Mouse (Mus musculus): ENCODE results near the gene Gpr143. TPM values are rescaled to one million over a fixed set of nuclear protein-coding genes. Genes with fewer than 3 reads are reported as not detected.

Gene Gpr143
- polyA plus RNA-seq (2014; fragmentation: Nextera tagmentation; extraction: Ambion mirVana): 0.21 TPM in 1 of 2 replicates, not detected in the other

DNA sequence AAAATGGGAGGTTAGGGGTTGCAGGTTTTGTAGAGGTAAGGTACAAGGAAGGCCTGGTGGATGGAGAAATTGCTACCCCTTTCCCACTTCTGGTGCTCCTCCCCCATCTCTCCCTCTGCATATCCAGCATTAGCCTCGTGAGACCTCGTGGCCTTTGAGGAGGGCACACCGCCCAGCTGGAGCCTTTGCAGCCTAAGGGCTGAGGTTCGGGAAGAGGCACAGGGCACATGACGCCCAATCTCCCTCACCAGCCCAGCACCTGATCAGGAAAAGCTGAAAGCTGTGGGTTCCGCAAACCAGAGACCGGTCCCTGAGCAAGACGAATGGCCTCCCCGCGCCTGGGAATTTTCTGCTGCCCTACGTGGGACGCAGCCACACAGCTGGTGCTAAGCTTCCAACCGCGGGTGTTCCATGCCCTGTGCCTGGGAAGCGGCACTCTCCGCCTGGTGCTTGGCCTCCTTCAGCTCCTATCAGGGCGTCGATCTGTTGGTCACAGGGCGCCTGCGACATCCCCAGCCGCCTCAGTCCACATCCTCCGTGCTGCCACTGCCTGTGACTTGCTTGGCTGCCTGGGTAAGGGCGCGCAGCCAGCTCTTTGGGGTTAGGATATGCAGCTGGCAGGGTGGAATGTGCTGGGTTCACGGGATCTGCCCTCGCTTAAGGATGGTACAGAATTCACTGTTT lies at the start of gene Gpr143:
Gene Gpr143, plus strand, starts transcription at position 202 of the 684 bp plus-strand sequence.
- Histone ChIP-seq H3K4me3 (ENCODE audit: low read depth, low read length) (peak within 1 kb of the TSS; percentile 21), H3K4me1 (ENCODE audit: control insufficient read depth, insufficient read depth, low read length) (0 out of 2 replicates have a peak, but pooled peaks cover 3% of the 10 kb centered on the region), H3K4me2 (ENCODE audit: low read depth, low read length) (peak within 1 kb of the TSS; percentile 41), H3K9ac (replicated peaks; ENCODE audit: low read depth, low read length) (0 out of 2 replicates have a peak within 1 kb of the TSS, but pooled peaks have one; percentile 21), H3K9me3 (ENCODE audit: control insufficient read depth, low read length) (no peaks in the 10 kb centered on the region), H3K27me3 (ENCODE audit: control insufficient read depth, insufficient read depth, low read length) (no peaks in the 10 kb centered on the region; the same call in 1 of the 2 replicates), H3K27ac (ENCODE audit: low read depth, low read length) (no peak within 1 kb of the TSS), H3K36me3 (ENCODE audit: control insufficient read depth, insufficient read depth, low read length) (no peaks in the 10 kb centered on the region)
- peak; percentile 54; the same call in 1 of the 2 replicates for ATAC-seq (ENCODE audit: low read depth)
- WGBS: 28% methylated on average over 26 of the region's 26 CpGs

DNA sequence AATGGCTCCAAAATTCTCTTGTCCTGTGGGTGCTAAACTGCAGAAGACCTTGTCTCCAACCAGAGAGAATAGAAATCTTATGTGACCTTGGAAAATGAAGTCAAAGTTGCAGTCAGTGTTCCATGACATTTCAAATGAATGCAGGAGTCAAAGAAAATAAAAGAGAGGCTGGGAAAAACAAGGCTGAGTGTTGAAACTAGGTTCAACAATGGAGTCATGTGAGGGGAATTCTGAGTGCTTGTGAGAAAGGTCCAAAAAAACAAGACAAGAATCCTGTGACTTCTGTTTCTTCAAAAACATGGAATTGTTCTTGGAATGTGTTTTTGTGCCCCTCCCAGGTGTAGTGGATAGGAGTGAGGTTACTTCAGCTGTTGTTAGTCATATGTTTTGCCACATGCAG lies 46.4 kb upstream of the Gpr143 start:
- H3K27ac ChIP-seq (ENCODE audit: low read depth, low read length): no peak overlapping the region
- no peak overlapping the region for H3K4me3 ChIP-seq (ENCODE audit: low read depth, low read length)
- no peaks in the 10 kb centered on the region for H3K4me1 ChIP-seq (ENCODE audit: control insufficient read depth, insufficient read depth, low read length)
- no peak overlapping the region for H3K9ac ChIP-seq (replicated peaks; ENCODE audit: low read depth, low read length)
- no peaks in the 10 kb centered on the region for H3K27me3 ChIP-seq (ENCODE audit: control insufficient read depth, insufficient read depth, low read length)
- ATAC-seq (ENCODE audit: low read depth): no peak
- no peaks in the 10 kb centered on the region for H3K36me3 ChIP-seq (ENCODE audit: control insufficient read depth, insufficient read depth, low read length)
- no peak overlapping the region for H3K4me2 ChIP-seq (ENCODE audit: low read depth, low read length)
- no peaks in the 10 kb centered on the region for H3K9me3 ChIP-seq (ENCODE audit: control insufficient read depth, low read length)

DNA sequence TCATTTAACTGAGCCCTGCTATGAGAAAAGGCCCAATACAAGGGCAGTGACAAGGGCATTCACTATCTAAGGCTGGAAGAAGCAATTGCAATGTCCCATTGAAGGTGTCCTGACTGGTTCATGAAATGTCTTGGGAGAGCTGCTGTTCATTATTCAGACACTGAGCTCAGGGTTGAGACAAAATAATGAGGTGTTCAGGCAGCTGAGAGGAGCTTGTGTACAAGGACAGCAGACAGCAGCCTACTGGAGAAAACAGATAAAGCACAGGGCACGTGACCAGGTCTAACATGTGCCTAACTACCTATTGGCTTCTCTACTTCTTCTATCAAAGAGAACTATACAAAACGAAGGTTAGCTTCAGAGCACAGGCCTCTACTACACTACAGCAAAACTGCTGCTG lies 43.5 kb upstream of the Gpr143 start:
- Histone ChIP-seq H3K36me3 (ENCODE audit: control insufficient read depth, insufficient read depth, low read length) (no peaks in the 10 kb centered on the region), H3K9me3 (ENCODE audit: control insufficient read depth, low read length) (no peaks in the 10 kb centered on the region), H3K27me3 (ENCODE audit: control insufficient read depth, insufficient read depth, low read length) (no peaks in the 10 kb centered on the region), H3K4me2 (ENCODE audit: low read depth, low read length) (no peak overlapping the region), H3K4me3 (ENCODE audit: low read depth, low read length) (no peak overlapping the region), H3K9ac (replicated peaks; ENCODE audit: low read depth, low read length) (no peak overlapping the region), H3K27ac (ENCODE audit: low read depth, low read length) (no peak overlapping the region), H3K4me1 (ENCODE audit: control insufficient read depth, insufficient read depth, low read length) (no peaks in the 10 kb centered on the region)
- 70% methylated on average over 2 of the region's 2 CpGs for WGBS
- ATAC-seq (ENCODE audit: low read depth): no peak

DNA sequence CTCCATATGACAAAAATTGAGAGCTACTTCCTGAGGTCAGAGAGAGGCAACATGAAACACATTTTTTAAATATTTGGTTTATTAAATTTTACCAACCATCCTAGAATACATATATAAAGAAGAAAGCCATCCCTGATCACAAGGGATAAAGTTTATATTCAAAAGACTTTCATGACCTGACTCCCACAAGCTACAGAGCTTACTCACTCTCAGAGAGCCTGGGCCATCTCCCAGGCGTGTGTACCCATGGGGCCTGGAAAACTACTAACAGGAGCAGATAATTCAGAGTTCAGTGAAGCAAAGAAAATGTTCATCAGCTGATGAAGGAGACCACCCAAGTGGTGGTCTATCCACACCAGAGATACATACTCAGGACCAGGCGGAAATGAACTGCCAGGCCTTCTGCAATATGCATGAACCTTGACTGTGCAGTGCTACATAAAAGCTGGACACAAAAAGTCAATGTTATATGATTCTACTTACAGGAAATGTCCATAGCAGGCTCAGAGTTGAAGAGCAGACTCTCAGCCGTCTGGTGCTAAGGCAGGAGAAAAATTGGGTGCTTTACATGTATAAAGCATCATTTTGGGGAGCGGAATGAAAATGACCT lies 42.9 kb upstream of the Gpr143 start:
- no peak for ATAC-seq (ENCODE audit: low read depth)
- Histone ChIP-seq H3K36me3 (ENCODE audit: control insufficient read depth, insufficient read depth, low read length) (no peaks in the 10 kb centered on the region), H3K4me3 (ENCODE audit: low read depth, low read length) (no peak overlapping the region), H3K4me1 (ENCODE audit: control insufficient read depth, insufficient read depth, low read length) (no peaks in the 10 kb centered on the region), H3K4me2 (ENCODE audit: low read depth, low read length) (no peak overlapping the region), H3K27ac (ENCODE audit: low read depth, low read length) (no peak overlapping the region), H3K27me3 (ENCODE audit: control insufficient read depth, insufficient read depth, low read length) (no peaks in the 10 kb centered on the region), H3K9ac (replicated peaks; ENCODE audit: low read depth, low read length) (no peak overlapping the region), H3K9me3 (ENCODE audit: control insufficient read depth, low read length) (no peaks in the 10 kb centered on the region)
- WGBS: 74% methylated on average over 4 of the region's 4 CpGs

DNA sequence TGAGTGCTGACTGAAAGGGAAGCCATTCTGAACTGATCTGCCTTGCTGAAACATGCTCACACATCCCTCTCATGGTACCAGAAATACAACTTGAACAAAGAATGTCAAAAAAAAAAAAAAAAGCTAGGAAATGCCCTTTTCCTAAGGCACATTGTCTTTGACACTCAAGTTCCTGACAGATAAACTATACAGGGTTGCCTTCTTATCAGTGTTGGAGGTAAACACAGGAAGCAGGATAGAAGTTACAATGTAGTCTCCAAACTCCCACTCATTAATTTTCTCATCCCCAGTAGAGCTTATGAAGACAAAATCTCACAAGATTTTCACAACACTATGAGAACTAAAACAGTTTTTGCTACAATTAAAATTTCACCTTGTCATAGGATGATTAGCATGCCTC lies 38.1 kb upstream of the Gpr143 start:
- H3K4me2 ChIP-seq (ENCODE audit: low read depth, low read length): no peak overlapping the region
- ATAC-seq (ENCODE audit: low read depth): no peak
- H3K9me3 ChIP-seq (ENCODE audit: control insufficient read depth, low read length): no peaks in the 10 kb centered on the region
- no peak overlapping the region for H3K4me3 ChIP-seq (ENCODE audit: low read depth, low read length)
- no peaks in the 10 kb centered on the region for H3K4me1 ChIP-seq (ENCODE audit: control insufficient read depth, insufficient read depth, low read length)
- no peak overlapping the region for H3K9ac ChIP-seq (replicated peaks; ENCODE audit: low read depth, low read length)
- H3K36me3 ChIP-seq (ENCODE audit: control insufficient read depth, insufficient read depth, low read length): no peaks in the 10 kb centered on the region
- no peak overlapping the region for H3K27ac ChIP-seq (ENCODE audit: low read depth, low read length)
- H3K27me3 ChIP-seq (ENCODE audit: control insufficient read depth, insufficient read depth, low read length): no peaks in the 10 kb centered on the region

DNA sequence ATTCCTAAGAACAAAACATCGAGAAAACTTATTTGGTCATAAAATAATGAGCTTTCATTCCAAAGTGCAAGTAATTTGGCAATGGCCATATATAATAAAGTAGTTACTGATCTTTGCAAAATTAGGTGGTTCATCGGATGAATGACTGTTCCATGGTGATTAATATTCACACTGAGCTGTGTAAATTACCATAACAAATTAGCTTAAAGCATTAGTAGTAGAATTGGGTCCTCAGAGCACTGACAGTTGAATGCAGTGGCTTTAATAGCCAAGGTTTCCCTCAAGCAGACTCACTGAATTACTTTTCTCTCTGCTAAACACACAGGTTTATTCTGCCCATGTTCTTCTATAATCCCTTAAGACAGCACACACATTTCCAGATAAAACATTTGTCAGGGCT lies 35.8 kb upstream of the Gpr143 start:
- Histone ChIP-seq H3K9ac (replicated peaks; ENCODE audit: low read depth, low read length) (no peak overlapping the region), H3K4me1 (ENCODE audit: control insufficient read depth, insufficient read depth, low read length) (no peaks in the 10 kb centered on the region), H3K27me3 (ENCODE audit: control insufficient read depth, insufficient read depth, low read length) (no peaks in the 10 kb centered on the region), H3K4me3 (ENCODE audit: low read depth, low read length) (no peak overlapping the region), H3K9me3 (ENCODE audit: control insufficient read depth, low read length) (no peaks in the 10 kb centered on the region), H3K36me3 (ENCODE audit: control insufficient read depth, insufficient read depth, low read length) (no peaks in the 10 kb centered on the region), H3K4me2 (ENCODE audit: low read depth, low read length) (no peak overlapping the region), H3K27ac (ENCODE audit: low read depth, low read length) (no peak overlapping the region)
- 53% methylated on average over 2 of the region's 2 CpGs for WGBS
- ATAC-seq (ENCODE audit: low read depth): no peak

DNA sequence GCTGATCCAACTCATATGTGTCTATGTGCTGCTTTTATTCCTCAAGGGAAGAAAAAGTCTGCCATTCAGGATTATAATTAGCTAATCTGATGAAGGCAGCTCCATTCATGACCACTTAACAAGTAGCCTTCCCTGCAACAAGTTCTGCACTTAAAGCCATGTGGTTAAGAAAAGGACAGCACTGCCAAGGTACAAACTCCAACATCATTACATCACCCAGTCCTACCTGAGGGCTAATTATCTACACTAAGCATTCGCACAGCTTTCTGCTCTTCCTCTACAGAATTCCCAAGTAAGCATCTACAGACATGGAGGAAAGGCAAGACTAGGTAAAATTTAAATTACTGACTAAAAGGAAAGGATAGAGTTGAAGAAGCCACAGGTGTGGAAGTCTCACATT lies 25.9 kb upstream of the Gpr143 start:
- H3K27me3 ChIP-seq (ENCODE audit: control insufficient read depth, insufficient read depth, low read length): no peaks in the 10 kb centered on the region
- H3K27ac ChIP-seq (ENCODE audit: low read depth, low read length): no peak overlapping the region
- no peak overlapping the region for H3K4me3 ChIP-seq (ENCODE audit: low read depth, low read length)
- no peak overlapping the region for H3K9ac ChIP-seq (replicated peaks; ENCODE audit: low read depth, low read length)
- H3K4me2 ChIP-seq (ENCODE audit: low read depth, low read length): no peak overlapping the region
- H3K9me3 ChIP-seq (ENCODE audit: control insufficient read depth, low read length): no peaks in the 10 kb centered on the region
- WGBS: 97% methylated on average over 1 of the region's 1 CpGs
- no peak for ATAC-seq (ENCODE audit: low read depth)
- no peaks in the 10 kb centered on the region for H3K4me1 ChIP-seq (ENCODE audit: control insufficient read depth, insufficient read depth, low read length)
- no peaks in the 10 kb centered on the region for H3K36me3 ChIP-seq (ENCODE audit: control insufficient read depth, insufficient read depth, low read length)

DNA sequence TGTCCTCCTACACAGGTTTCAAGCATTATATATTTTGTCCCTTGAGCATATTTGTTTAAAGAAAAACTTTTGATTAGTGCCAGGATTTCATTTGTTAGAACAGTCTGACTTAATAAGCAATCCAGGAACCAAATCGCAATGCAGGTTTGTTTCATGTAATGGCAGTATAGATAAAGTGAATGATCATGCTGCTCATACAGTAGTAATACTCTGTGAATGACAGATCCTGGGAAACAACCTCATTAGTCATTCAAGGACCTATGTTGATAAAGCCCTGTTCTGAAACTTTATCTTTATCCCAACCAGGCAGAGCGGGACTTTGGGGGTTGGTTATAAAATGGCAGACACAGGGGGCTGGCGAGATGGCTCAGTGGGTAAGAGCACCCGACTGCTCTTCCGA lies 25.4 kb upstream of the Gpr143 start:
- no peaks in the 10 kb centered on the region for H3K4me1 ChIP-seq (ENCODE audit: control insufficient read depth, insufficient read depth, low read length)
- H3K4me2 ChIP-seq (ENCODE audit: low read depth, low read length): no peak overlapping the region
- no peaks in the 10 kb centered on the region for H3K9me3 ChIP-seq (ENCODE audit: control insufficient read depth, low read length)
- H3K4me3 ChIP-seq (ENCODE audit: low read depth, low read length): no peak overlapping the region
- no peak for ATAC-seq (ENCODE audit: low read depth)
- H3K36me3 ChIP-seq (ENCODE audit: control insufficient read depth, insufficient read depth, low read length): no peaks in the 10 kb centered on the region
- WGBS: 94% methylated on average over 5 of the region's 5 CpGs
- no peak overlapping the region for H3K9ac ChIP-seq (replicated peaks; ENCODE audit: low read depth, low read length)
- no peak overlapping the region for H3K27ac ChIP-seq (ENCODE audit: low read depth, low read length)
- no peaks in the 10 kb centered on the region for H3K27me3 ChIP-seq (ENCODE audit: control insufficient read depth, insufficient read depth, low read length)

DNA sequence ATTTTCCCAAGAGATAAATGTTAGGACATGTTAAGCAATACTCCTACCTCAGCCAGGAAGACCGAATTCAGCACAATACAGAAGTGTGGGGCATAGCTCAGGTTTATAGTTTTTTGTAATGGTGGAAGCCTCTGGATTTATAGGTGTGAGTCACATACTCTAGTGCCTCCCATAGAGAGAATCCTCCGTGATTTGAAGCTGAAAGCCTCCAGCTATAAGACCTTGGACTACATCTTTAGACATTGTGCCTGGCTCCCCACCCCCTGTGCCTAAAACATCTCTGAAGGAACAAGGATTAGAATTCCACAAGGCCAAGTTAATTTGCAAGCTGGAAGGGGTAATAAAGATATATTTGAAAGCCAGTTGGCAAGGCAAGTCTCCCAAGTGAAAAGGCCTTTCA lies 19.3 kb upstream of the Gpr143 start:
- 37% methylated on average over 2 of the region's 2 CpGs for WGBS
- Histone ChIP-seq H3K27me3 (ENCODE audit: control insufficient read depth, insufficient read depth, low read length) (no peaks in the 10 kb centered on the region), H3K9ac (replicated peaks; ENCODE audit: low read depth, low read length) (no peak overlapping the region), H3K4me3 (ENCODE audit: low read depth, low read length) (no peak overlapping the region), H3K36me3 (ENCODE audit: control insufficient read depth, insufficient read depth, low read length) (no peaks in the 10 kb centered on the region), H3K4me2 (ENCODE audit: low read depth, low read length) (no peak overlapping the region), H3K9me3 (ENCODE audit: control insufficient read depth, low read length) (no peaks in the 10 kb centered on the region), H3K4me1 (ENCODE audit: control insufficient read depth, insufficient read depth, low read length) (no peaks in the 10 kb centered on the region), H3K27ac (ENCODE audit: low read depth, low read length) (no peak overlapping the region)
- no peak for ATAC-seq (ENCODE audit: low read depth)

Measured in neural tube, embryonic 14.5 days (tissue).